Mouse (Mus musculus): Measurements from ENCODE around the gene Cln5. TPM values are rescaled to one million over a fixed set of nuclear protein-coding genes. Genes with fewer than 3 reads are reported as not detected.

Cln5 gene
- polyA plus RNA-seq, 1 experiment from 2014 or later = 17.1 TPM

GRCm38 (mm10) chr14:103086671-103087324 lies 16.8 kb downstream of the Cln5 start:
- no peak for TF ChIP-seq CTCF (IDR thresholded peaks at IDR 0.05; ENCODE audit: low read depth)
- ATAC-seq = no peak
- Histone ChIP-seq H3K27me3 (replicated peaks; ENCODE audit: control insufficient read depth, insufficient read depth, low read length) (no peaks in the 10 kb centered on the region), H3K4me3 (ENCODE audit: low read depth, low read length) (no peak overlapping the region), H3K9me3 (ENCODE audit: control insufficient read depth) (no peaks in the 10 kb centered on the region), H3K36me3 (ENCODE audit: control insufficient read depth, insufficient read depth) (peaks cover 40% of the 10 kb centered on the region), H3K4me1 (replicated peaks; ENCODE audit: control insufficient read depth, insufficient read depth, low read length) (no peaks in the 10 kb centered on the region), H3K27ac (ENCODE audit: low read depth, low read length) (no peak overlapping the region), H3K4me2 (replicated peaks; ENCODE audit: low read depth) (no peak overlapping the region), H3K9ac (ENCODE audit: low read depth, low read length) (no peak overlapping the region)
- WGBS = 83% methylated on average over 4 of the region's 4 CpGs

- Histone ChIP-seq H3K9me3 (ENCODE audit: control insufficient read depth) (no peaks in the 10 kb centered on the region), H3K4me2 (replicated peaks; ENCODE audit: low read depth) (no peak overlapping the region), H3K27me3 (replicated peaks; ENCODE audit: control insufficient read depth, insufficient read depth, low read length) (no peaks in the 10 kb centered on the region), H3K36me3 (ENCODE audit: control insufficient read depth, insufficient read depth) (peaks cover 37% of the 10 kb centered on the region), H3K4me3 (ENCODE audit: low read depth, low read length) (no peak overlapping the region), H3K27ac (ENCODE audit: low read depth, low read length) (no peak overlapping the region), H3K4me1 (replicated peaks; ENCODE audit: control insufficient read depth, insufficient read depth, low read length) (no peaks in the 10 kb centered on the region), H3K9ac (ENCODE audit: low read depth, low read length) (no peak overlapping the region)
- ATAC-seq = peak; percentile 72
- 53% methylated on average over 5 of the region's 5 CpGs for WGBS
- TF ChIP-seq CTCF (IDR thresholded peaks at IDR 0.05; ENCODE audit: low read depth) = no peak
These were observed 17.8 kb downstream of the Cln5 start for GRCm38 (mm10) chr14:103087846-103088245.

GRCm38 (mm10) chr14:103088624-103089023 lies 18.6 kb downstream of the Cln5 start:
- peak; percentile 84 for TF ChIP-seq CTCF (IDR thresholded peaks at IDR 0.05; ENCODE audit: low read depth)
- peaks cover 32% of the 10 kb centered on the region for H3K36me3 ChIP-seq (ENCODE audit: control insufficient read depth, insufficient read depth)
- 63% methylated on average over 6 of the region's 6 CpGs for WGBS
- no peak overlapping the region for H3K27ac ChIP-seq (ENCODE audit: low read depth, low read length)
- H3K4me2 ChIP-seq (replicated peaks; ENCODE audit: low read depth) = no peak overlapping the region
- ATAC-seq = no peak
- no peak overlapping the region for H3K9ac ChIP-seq (ENCODE audit: low read depth, low read length)
- no peak overlapping the region for H3K4me3 ChIP-seq (ENCODE audit: low read depth, low read length)
- H3K9me3 ChIP-seq (ENCODE audit: control insufficient read depth) = no peaks in the 10 kb centered on the region
- H3K4me1 ChIP-seq (replicated peaks; ENCODE audit: control insufficient read depth, insufficient read depth, low read length) = no peaks in the 10 kb centered on the region; the same call in 1 of the 2 replicates
- H3K27me3 ChIP-seq (replicated peaks; ENCODE audit: control insufficient read depth, insufficient read depth, low read length) = no peaks in the 10 kb centered on the region

GRCm38 (mm10) chr14:103093236-103093635 lies 23.2 kb downstream of the Cln5 start:
- Histone ChIP-seq H3K9me3 (ENCODE audit: control insufficient read depth) (no peaks in the 10 kb centered on the region), H3K27me3 (replicated peaks; ENCODE audit: control insufficient read depth, insufficient read depth, low read length) (no peaks in the 10 kb centered on the region), H3K4me3 (ENCODE audit: low read depth, low read length) (no peak overlapping the region), H3K4me1 (replicated peaks; ENCODE audit: control insufficient read depth, insufficient read depth, low read length) (peaks cover 4% of the 10 kb centered on the region; the same call in 1 of the 2 replicates), H3K4me2 (replicated peaks; ENCODE audit: low read depth) (peak overlapping the region; percentile 22; the same call in 1 of the 2 replicates), H3K9ac (ENCODE audit: low read depth, low read length) (no peak overlapping the region), H3K36me3 (ENCODE audit: control insufficient read depth, insufficient read depth) (peaks cover 22% of the 10 kb centered on the region), H3K27ac (ENCODE audit: low read depth, low read length) (no peak overlapping the region)
- WGBS = 57% methylated on average over 3 of the region's 3 CpGs
- TF ChIP-seq CTCF (IDR thresholded peaks at IDR 0.05; ENCODE audit: low read depth) = no peak
- no peak for ATAC-seq

GRCm38 (mm10) chr14:103093670-103094069 lies 23.7 kb downstream of the Cln5 start:
- no peaks in the 10 kb centered on the region for H3K9me3 ChIP-seq (ENCODE audit: control insufficient read depth)
- H3K4me3 ChIP-seq (ENCODE audit: low read depth, low read length) = no peak overlapping the region
- H3K36me3 ChIP-seq (ENCODE audit: control insufficient read depth, insufficient read depth) = peaks cover 17% of the 10 kb centered on the region
- no peaks in the 10 kb centered on the region for H3K27me3 ChIP-seq (replicated peaks; ENCODE audit: control insufficient read depth, insufficient read depth, low read length)
- peaks cover 4% of the 10 kb centered on the region; the same call in 1 of the 2 replicates for H3K4me1 ChIP-seq (replicated peaks; ENCODE audit: control insufficient read depth, insufficient read depth, low read length)
- peak overlapping the region; percentile 22; the same call in 1 of the 2 replicates for H3K4me2 ChIP-seq (replicated peaks; ENCODE audit: low read depth)
- no peak for TF ChIP-seq CTCF (IDR thresholded peaks at IDR 0.05; ENCODE audit: low read depth)
- no peak overlapping the region for H3K9ac ChIP-seq (ENCODE audit: low read depth, low read length)
- no peak overlapping the region for H3K27ac ChIP-seq (ENCODE audit: low read depth, low read length)
- ATAC-seq = peak; percentile 21; the same call in 1 of the 2 replicates
- WGBS = 29% methylated on average over 4 of the region's 4 CpGs

- no peak overlapping the region for H3K4me3 ChIP-seq (ENCODE audit: low read depth, low read length)
- H3K9ac ChIP-seq (ENCODE audit: low read depth, low read length) = no peak overlapping the region
- no peak for ATAC-seq
- H3K27me3 ChIP-seq (replicated peaks; ENCODE audit: control insufficient read depth, insufficient read depth, low read length) = no peaks in the 10 kb centered on the region
- H3K4me1 ChIP-seq (replicated peaks; ENCODE audit: control insufficient read depth, insufficient read depth, low read length) = peaks cover 4% of the 10 kb centered on the region; the same call in 1 of the 2 replicates
- no peaks in the 10 kb centered on the region for H3K9me3 ChIP-seq (ENCODE audit: control insufficient read depth)
- TF ChIP-seq CTCF (IDR thresholded peaks at IDR 0.05; ENCODE audit: low read depth) = no peak
- H3K27ac ChIP-seq (ENCODE audit: low read depth, low read length) = no peak overlapping the region
- H3K36me3 ChIP-seq (ENCODE audit: control insufficient read depth, insufficient read depth) = peaks cover 13% of the 10 kb centered on the region; the same call in 1 of the 2 replicates
- WGBS = 88% methylated on average over 8 of the region's 8 CpGs
- no peak overlapping the region for H3K4me2 ChIP-seq (replicated peaks; ENCODE audit: low read depth)
These were observed 25.0 kb downstream of the Cln5 start for GRCm38 (mm10) chr14:103095036-103095435.

All from intestine, postnatal 0 days (tissue).